Mouse (Mus musculus) urinary bladder, adult 2 months (tissue): ENCODE measurements around the gene Trp53rkb. TPM values are rescaled to one million over a fixed set of nuclear protein-coding genes. Genes with fewer than 3 reads are reported as not detected.
"Not testable (repeated sequence)": the region's sequence is repeated elsewhere in the genome, so short reads cannot be mapped to it uniquely, and the experiment has no call there.

Source experiments
- DNase-seq: peaks from one replicate; pipeline ENCODE4 v3.0.0; 2022; ENCODE audit warnings: low spot score
- polyA plus RNA-seq: library from polyadenylated mRNA; depleted of rRNA; stranded (reverse); fragments of >200 nt; gene quantifications from 2 replicates; pipeline ENCODE4 v1.2.3, GENCODE M21; 2012; rRNA removed

Gene Trp53rkb
- polyA plus RNA-seq, result 4.6 and 5.1 TPM in 2 replicates

- DNase-seq, result no peak
These were observed at the start of gene Trp53rkb for GRCm38 (mm10) chr2:166792355-166792754. TSS of gene Trp53rkb (plus strand) at chr2:166792531.

- no peak for DNase-seq
These were observed 48.8 kb upstream of the Trp53rkb start for GRCm38 (mm10) chr2:166743504-166743903.

GRCm38 (mm10) chr2:166744433-166744832, 47.9 kb upstream of the Trp53rkb start:
- no peak for DNase-seq

- DNase-seq, result no peak
These were observed 46.5 kb upstream of the Trp53rkb start for GRCm38 (mm10) chr2:166745849-166746248.

GRCm38 (mm10) chr2:166746261-166746913, 45.9 kb upstream of the Trp53rkb start:
- not testable (repeated sequence) for DNase-seq

GRCm38 (mm10) chr2:166750620-166751191, 41.6 kb upstream of the Trp53rkb start:
- no peak for DNase-seq

- DNase-seq, result no peak
These were observed 38.1 kb upstream of the Trp53rkb start for GRCm38 (mm10) chr2:166754194-166754593.

- DNase-seq, result no peak
These were observed 37.6 kb upstream of the Trp53rkb start for GRCm38 (mm10) chr2:166754760-166755159.

- no peak for DNase-seq
These were observed 34.4 kb upstream of the Trp53rkb start for GRCm38 (mm10) chr2:166757969-166758368.

GRCm38 (mm10) chr2:166764051-166764450, 28.3 kb upstream of the Trp53rkb start:
- no peak for DNase-seq

GRCm38 (mm10) chr2:166767591-166767990, 24.7 kb upstream of the Trp53rkb start:
- no peak for DNase-seq

GRCm38 (mm10) chr2:166771396-166771795, 20.9 kb upstream of the Trp53rkb start:
- no peak for DNase-seq

GRCm38 (mm10) chr2:166773587-166773986, 18.7 kb upstream of the Trp53rkb start:
- DNase-seq, result no peak

GRCm38 (mm10) chr2:166774275-166774674, 18.1 kb upstream of the Trp53rkb start:
- no peak for DNase-seq

- DNase-seq, result no peak
These were observed 16.9 kb upstream of the Trp53rkb start for GRCm38 (mm10) chr2:166775357-166775893.

GRCm38 (mm10) chr2:166776272-166776671, 16.1 kb upstream of the Trp53rkb start:
- no peak for DNase-seq

GRCm38 (mm10) chr2:166779956-166780355, 12.4 kb upstream of the Trp53rkb start:
- DNase-seq, result no peak

GRCm38 (mm10) chr2:166780980-166781578, 11.3 kb upstream of the Trp53rkb start:
- peak; percentile 61 for DNase-seq

- no peak for DNase-seq
These were observed 8.0 kb upstream of the Trp53rkb start for GRCm38 (mm10) chr2:166784376-166784775.

- peak; percentile 63 for DNase-seq
These were observed 5.9 kb upstream of the Trp53rkb start for GRCm38 (mm10) chr2:166786353-166787004.

GRCm38 (mm10) chr2:166791738-166792137, 593 bp upstream of the Trp53rkb start:
- no peak for DNase-seq

GRCm38 (mm10) chr2:166793542-166794214, 1.3 kb downstream of the Trp53rkb start:
- peak; percentile 76 for DNase-seq
